Mouse (Mus musculus) testis, postnatal 14 days (tissue): Measurements from ENCODE around the gene Tas1r2.

Source experiments
- DNase-seq: peaks from one replicate; pipeline ENCODE4 v3.0.0; 2021; ENCODE audit warnings: low spot score

The Tas1r2 gene

DNA sequence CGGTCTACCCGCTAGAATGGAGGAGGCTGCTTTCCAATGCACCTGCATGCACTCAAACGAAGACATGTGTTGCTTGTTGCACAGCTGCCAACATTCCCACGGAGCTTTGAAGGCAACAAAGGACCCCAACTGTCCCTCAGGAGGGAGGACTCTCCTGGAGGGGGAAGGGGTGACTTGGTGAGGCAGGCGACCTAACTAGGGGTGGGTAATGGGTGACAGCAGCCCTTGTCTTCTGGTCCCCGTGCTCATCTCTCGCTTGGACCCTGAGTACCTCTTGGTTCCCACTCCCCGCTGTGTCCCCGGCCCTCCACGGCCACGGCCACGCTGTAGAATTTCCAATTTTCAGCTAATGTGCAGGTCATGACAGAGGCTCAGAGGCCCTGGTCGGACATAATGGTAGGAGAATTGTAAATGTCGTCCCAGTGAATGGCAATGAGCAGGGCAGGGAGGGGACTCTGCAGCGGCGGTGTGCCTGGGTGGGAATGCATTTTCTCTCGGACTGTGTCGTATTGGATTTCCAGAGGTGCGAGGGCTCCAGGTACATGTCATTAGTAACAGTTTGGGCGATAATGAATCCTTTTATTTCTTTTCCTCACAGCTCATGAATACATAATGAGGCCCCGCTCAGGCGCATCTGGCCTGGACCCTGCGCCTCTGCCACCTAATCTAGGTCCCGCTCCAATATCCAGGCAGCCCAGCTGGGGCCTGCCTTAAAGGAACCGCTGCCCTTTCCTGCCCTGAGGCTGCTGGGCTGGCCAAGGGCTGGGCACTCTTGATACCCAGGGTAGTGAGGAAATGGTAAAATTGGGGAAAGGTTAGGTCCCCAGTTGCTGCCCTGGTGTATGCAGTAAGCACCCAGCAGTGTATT lies 57.4 kb downstream of the Tas1r2 start:
- no peak for DNase-seq

DNA sequence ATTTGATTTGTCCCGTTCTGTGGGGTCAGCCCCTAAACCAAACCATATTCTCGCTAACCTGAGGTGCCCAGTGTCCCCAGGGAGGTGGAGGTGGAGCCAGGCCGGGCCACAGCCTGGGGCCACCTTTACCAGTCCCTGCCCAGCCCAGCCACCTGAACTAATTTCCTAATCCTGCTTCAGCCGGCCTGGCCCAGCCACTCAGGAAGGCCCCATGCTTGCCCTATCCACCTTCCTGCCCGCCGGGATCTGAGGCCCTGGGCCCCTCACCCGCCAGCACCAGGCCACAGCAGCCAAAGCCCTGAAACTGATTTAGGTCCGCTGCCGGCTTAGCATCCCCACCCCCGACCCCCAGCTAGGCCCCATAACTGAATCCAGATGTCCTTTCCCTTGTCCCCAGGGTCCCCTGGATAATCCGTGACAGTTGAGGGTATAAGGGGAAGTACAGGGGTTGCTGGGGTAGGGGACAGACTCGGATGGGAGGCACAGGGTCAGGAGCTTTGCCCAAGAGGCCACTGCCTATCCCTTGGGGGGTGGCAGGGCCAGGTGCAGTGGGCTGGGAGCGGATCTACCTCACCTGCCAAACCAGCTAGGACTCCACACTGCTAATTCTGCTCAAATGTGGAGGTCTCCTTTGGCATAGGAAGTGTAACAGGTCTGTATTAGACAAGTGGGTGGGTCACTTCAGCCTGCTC lies 62.0 kb downstream of the Tas1r2 start:
- DNase-seq, result no peak

DNA sequence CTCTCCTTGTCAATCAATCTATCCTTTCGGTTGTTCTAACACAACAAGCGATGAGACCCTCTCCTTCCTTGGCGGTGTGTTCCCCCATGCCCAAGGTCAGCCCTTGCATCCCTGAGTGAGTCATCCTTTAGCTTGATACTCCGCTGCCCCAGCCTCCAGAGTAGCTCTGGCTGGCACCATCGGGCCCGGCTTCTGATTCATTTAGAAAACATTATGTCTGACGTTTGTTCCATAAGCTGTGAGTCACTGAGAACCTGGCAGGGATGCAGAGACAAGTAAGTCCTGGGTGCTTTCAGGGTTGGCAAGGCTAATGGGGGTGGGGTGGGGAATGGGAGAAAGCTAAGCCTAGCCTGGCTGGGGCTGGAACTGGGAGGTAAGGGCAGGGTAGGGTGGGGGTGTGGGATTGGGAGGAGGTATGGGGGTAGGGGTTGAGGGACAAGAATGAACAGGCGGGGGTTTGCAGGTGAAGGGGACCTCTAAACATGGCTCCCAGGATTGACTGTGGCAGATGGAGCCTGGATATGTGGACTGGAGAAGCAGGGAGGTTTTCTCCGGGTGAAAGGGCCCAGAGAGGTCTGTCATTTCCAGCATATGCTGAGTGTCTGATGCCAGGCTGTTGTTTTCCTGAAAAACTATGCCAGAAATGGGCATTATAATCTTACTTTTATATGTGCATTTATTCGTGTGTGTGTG lies 63.3 kb downstream of the Tas1r2 start:
- DNase-seq, result no peak

DNA sequence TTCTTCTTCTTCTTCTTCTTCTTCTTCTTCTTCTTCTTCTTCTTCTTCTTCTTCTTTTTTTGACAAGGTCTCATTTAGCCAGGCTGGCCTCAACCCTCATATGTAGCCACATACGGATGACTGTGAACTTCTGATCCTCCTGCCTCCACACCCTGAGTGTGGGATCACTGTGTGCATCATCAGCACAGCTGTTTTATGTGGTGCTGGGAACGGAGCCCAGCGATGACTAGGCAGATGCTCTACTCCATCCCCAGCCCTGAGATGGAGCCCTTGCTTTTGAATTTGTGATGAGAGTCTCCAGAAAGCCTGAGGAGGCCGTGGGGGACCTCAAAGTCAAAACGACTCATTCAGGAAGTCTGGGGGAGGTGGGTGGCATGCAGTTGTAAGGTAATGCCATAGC lies 65.6 kb downstream of the Tas1r2 start:
- DNase-seq, result no peak
